Mouse (Mus musculus) erythroid progenitor cell, adult 5-6 weeks (primary cell): ENCODE measurements around the gene Dip2a. TPM values are rescaled to one million over a fixed set of nuclear protein-coding genes. Genes with fewer than 3 reads are reported as not detected.

ENCODE experiments used
- ATAC-seq: replicated peaks from 2 replicates; pipeline ENCODE4 v1.8.0; 2016; ENCODE audit warnings: moderate number of reproducible peaks, mild to moderate bottlenecking, moderate TSS enrichment, inconsistent platforms; ENCODE audit not compliant: poor library complexity, low FRiP score, severe bottlenecking
- total RNA-seq, 2 experiments: library from RNA; stranded (forward) in 1 of 2; stranded (reverse) in 1 of 2; fragments of 150-400 nt in 1 of 2; fragments of 186-747, 209-891 nt in 1 of 2; gene quantifications; 2 replicates each; pipeline versions ENCODE4 v1.2.3 to v1.2.4; 2015 to 2017; ENCODE audit warnings: low replicate concordance in 2 of 2

The Dip2a gene
- total RNA-seq, 2 experiments from 2014 or later = 0.42 to 0.76 TPM

- no peak for ATAC-seq
Observed at GRCm38 (mm10) chr10:76326304-76327006, 18.6 kb downstream of the Dip2a start.

GRCm38 (mm10) chr10:76317623-76318022 is 27.5 kb downstream of the Dip2a start:
- ATAC-seq = 0 out of 2 replicates have a peak, but pooled peaks have one; percentile 25

GRCm38 (mm10) chr10:76316194-76316593 is 28.9 kb downstream of the Dip2a start:
- ATAC-seq = no peak

DNA sequence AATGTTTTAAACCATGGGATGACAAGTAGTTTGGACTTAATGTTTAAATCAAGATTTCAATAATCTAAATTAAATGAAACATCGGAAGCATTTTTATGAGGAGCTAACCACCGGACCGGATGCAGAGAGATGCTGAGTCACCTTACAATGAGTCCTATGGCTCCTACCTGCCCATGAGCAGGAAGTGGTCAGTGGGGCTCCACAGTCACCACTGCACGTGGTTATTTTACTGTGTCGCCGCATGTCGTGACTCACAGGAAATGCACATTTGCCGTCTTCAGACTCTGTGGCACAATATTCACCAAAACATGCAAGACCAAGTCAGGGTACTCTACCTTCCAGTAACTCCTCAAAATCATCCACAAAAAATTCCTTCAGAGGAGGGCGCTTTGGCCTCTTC is 38.4 kb downstream of the Dip2a start:
- ATAC-seq = no peak

GRCm38 (mm10) chr10:76300133-76300532 is 45.0 kb downstream of the Dip2a start:
- no peak for ATAC-seq

GRCm38 (mm10) chr10:76293222-76293621 is 51.9 kb downstream of the Dip2a start:
- no peak for ATAC-seq

DNA sequence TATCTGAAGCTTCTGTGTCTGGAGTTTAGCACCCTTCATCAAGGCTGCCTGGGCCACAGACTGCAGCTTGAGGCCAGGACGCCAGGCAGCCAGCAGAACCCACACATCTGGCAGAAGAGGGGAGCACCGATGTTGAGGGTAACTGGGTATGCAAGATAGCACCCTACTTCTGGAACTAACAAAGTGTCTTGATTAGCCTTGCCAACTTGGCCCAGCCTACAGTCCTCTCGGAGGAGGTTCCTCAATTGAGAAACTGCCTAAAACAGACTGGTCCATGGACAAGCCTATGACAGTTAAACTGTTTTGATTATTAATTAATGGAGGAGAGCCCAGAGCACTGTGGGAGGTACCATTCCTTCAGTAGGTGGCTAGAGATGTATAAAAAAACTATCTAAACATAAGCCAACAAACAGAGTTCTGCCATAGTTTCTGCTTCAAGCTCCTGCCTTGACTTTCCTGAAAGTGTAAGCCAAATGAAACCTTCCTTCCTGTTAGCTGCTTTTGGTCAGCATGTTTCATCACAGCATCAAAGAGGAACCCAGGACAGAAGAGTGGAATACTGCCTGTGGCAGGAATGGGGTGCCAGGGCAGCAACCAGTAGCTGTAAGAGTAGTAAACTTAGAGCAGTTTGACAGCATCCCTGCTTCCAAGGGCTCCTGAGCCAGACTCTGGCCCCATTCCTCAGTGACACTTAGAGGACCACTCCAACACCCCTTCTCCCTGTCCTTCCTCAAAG is 55.0 kb downstream of the Dip2a start:
- ATAC-seq = no peak

DNA sequence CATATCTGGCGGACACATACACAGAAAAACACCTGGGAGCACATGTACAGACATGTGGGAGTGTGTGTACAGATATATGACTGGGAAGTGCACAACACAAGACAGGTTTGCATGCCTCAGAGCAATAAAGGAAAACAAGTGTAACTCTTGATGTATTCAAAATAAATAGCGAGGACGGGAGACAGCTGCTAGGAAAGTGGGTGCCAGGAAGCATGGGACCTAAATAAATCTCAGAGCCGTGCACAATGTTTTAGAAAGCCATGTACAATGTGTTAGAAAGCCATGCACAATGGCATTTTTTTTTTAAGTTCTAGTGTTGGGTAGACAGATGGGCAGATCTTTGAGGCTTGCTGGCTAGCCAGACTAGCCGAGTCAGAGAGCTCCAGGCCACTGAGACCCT is 56.0 kb downstream of the Dip2a start:
- ATAC-seq = no peak

GRCm38 (mm10) chr10:76288268-76288993 is 56.7 kb downstream of the Dip2a start:
- ATAC-seq = no peak

GRCm38 (mm10) chr10:76278541-76279097 is 66.5 kb downstream of the Dip2a start:
- ATAC-seq = no peak

DNA sequence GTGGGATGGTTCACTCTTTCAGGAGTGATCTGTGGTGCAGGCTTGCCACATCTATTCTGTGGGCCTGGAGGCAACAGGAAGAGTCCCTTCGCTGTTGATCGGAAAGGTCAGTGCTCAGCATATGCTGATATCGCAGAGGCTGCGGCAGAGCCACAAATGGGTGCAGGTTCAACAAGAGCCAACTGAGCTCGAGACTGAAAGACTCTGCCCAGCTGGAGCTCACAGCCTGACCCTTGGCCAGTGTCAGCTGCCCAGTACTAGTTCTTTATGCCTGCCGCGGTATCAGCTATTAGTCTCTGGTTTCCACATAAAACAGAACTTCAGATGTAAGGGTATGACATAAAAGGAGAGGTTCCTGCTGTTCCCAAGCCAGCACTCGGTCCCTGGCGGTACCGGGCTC is 69.8 kb downstream of the Dip2a start:
- ATAC-seq = no peak

- no peak for ATAC-seq
Observed at GRCm38 (mm10) chr10:76271238-76271637, 73.9 kb downstream of the Dip2a start.

GRCm38 (mm10) chr10:76262431-76262830 is 82.7 kb downstream of the Dip2a start:
- no peak for ATAC-seq

DNA sequence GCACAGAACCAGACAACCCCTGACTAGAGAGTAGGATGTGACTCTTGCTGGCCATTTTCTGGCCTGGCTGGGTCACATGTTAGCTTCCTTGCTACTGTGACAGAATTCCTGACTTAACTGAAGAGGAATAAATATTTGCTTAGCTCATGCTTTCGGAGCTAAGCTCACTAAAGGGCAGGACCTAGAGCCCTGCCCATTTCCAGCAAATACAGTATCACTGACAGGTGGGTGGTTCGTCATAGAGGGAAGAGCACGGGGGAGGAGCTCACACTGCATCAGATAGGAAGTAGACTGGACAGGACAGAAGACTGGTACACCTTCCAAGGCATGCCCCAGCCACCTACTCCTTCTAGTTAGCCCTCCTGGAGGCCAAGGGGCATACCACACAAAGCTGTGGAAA is 83.6 kb downstream of the Dip2a start:
- no peak for ATAC-seq

- no peak for ATAC-seq
Observed at GRCm38 (mm10) chr10:76260358-76261059, 84.6 kb downstream of the Dip2a start.

GRCm38 (mm10) chr10:76259566-76260232 is 85.4 kb downstream of the Dip2a start:
- ATAC-seq = no peak

DNA sequence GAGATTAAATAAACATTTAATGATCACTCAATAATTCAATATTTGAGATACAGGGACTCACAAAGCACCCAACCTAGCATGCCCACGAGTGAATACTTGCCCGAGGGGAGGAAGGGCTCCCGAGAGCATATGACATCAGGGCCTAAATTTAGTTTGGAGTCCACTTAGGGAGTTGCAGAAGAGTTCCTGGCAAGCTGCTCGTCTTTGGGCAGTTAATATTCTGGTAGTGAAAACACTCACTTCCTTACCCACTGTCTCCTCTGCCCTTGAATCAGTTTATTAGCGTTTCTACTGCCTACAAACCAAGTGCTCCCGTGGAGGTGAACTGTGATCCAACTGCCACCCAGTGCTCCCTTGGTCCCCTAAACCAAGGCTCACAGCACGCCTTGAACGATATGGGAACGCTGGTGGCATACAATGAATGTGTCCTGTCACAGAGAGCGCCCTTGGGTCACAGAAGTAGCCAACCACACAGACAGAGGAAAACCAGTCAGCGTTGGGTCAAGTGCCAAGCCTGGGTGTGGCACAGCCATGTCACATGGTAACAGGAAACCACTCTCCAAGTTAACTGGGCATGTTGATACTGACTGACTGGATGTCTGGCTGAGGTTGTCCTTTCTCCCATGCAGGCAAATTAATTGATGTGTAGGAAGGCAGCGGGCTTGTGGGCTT is 87.2 kb downstream of the Dip2a start:
- ATAC-seq = no peak

- no peak for ATAC-seq
Observed at GRCm38 (mm10) chr10:76257231-76257630, 87.9 kb downstream of the Dip2a start.

DNA sequence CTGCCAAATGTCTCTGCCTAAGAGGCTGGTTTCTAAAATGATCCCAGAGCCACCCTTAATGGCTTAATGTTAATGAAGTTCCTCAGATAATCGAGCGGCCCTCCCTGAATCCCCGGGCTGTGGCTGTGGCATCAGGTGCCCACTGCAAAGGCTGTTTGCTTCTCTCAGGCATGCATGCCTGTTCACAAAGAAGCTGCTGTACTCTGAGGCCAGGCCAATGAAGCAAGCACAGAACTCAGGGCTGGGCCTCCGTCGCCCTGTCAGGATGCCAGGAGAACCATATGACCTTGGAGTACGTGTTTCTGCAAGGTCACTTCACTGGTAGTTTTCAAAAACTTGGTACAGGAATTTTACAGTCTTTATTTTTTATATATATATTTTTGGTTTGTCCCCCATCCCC is 89.5 kb downstream of the Dip2a start:
- ATAC-seq = no peak
